Mouse (Mus musculus) v-Abl transformed pro-B cells (cell line): Measurements from ENCODE around the gene Nln.

Experiments used
- in situ Hi-C, 2 experiments: fragments of 400-800 bp; cut with MboI; formaldehyde crosslinking; loops; one replicate each; pipeline ENCODE4 v1.15.1; 2025; ENCODE audit not compliant: unreplicated experiment in 2 of 2

Nln gene

DNA sequence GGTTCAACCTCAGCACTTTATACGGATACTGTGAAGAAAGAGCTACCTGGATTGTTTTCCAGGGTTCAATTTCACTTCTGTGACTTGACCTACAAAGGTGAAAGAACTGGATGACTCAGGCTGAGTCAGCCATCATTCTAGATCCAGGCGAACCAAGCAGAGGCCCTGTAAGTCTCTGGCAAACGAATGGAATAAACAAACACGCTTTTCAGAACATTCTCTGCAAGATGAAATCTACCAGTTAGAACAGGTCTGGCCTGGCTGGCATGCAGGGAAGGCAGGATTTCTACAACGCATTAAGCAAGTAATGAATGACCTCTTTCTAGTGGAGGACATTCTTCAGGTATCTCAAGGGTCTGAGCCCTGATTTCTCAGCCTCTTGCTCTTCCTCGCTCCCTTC lies 131.6 kb downstream of the Nln start:
- in situ Hi-C loops = no loop called here

GRCm38 (mm10) chr13:103976181-103976724 lies 133.2 kb downstream of the Nln start:
- in situ Hi-C loops = no loop called here

DNA sequence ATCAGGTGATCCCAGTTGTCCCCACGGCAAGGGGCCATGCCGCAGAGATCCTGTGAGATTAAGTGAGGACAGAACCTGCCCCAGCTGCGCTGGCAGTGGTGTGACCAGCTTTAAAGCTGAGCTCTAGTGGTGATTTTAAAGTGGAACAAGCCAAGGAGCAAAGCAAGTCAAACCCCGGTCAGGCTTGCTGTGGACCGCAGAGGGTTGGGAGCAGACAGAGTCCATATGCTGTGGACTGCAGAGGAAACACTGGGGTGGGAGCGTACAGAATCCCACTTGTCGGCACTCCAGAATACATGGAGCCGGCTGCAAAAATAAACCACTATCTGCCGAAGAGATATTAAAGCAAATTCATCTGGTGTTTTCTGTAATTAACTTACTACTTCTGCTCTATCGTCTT lies 134.3 kb downstream of the Nln start:
- in situ Hi-C loops = no loop called here

- in situ Hi-C loops = no loop called here
These were observed 135.4 kb downstream of the Nln start for GRCm38 (mm10) chr13:103973977-103974376.
